Mouse (Mus musculus): Measurements from ENCODE around the gene Gabpb2. TPM values are rescaled to one million over a fixed set of nuclear protein-coding genes. Genes with fewer than 3 reads are reported as not detected.
A peak's percentile ranks its signal among the peaks of the same experiment; 100 is the strongest.
"Not testable (repeated sequence)": the region's sequence is repeated elsewhere in the genome, so short reads cannot be mapped to it uniquely, and the experiment has no call there.

Gabpb2 gene
- polyA plus RNA-seq, 1 experiment from 2014 or later: 7.9 TPM

- peaks cover 5 to 17% of the 10 kb centered on the region in 2 experiments for H3K4me1 ChIP-seq (ENCODE audit: control insufficient read depth in 2 of 2, insufficient read depth in 2 of 2, low read length in 2 of 2)
- no peak overlapping the region for H3K27ac ChIP-seq (replicated peaks in 1 of 2; ENCODE audit: control insufficient read depth in 1 of 2, insufficient read depth in 1 of 2, low read depth in 2 of 2, low read length in 2 of 2)
- H3K4me3 ChIP-seq (ENCODE audit: control insufficient read depth in 1 of 2, insufficient read depth in 1 of 2, low read depth in 1 of 2, low read length in 2 of 2): peak overlapping the region in 1 of 2 experiments; percentile 35; a peak in 1 of 4 replicates
- ATAC-seq (ENCODE audit: insufficient number of reproducible peaks, insufficient read depth, low FRiP score, low read depth): no peak
- peak overlapping the region; percentile 70 for H3K4me2 ChIP-seq (ENCODE audit: low read length)
- H3K36me3 ChIP-seq (ENCODE audit: control insufficient read depth, insufficient read depth, low read length): peaks cover 20% of the 10 kb centered on the region; the same call in 1 of the 2 replicates
- H3K9me3 ChIP-seq (ENCODE audit: control insufficient read depth, low read length): no peaks in the 10 kb centered on the region
- H3K27me3 ChIP-seq (ENCODE audit: control insufficient read depth, insufficient read depth, low read length): no peaks in the 10 kb centered on the region
- H3K9ac ChIP-seq (ENCODE audit: low read length): no peak overlapping the region
- WGBS: 74% methylated on average over 7 of the region's 7 CpGs
These were observed 82.2 kb downstream of the Gabpb2 start for GRCm38 (mm10) chr3:95135433-95136052.

GRCm38 (mm10) chr3:95135023-95135422 is 82.7 kb downstream of the Gabpb2 start:
- Histone ChIP-seq H3K27ac (replicated peaks in 1 of 2; ENCODE audit: control insufficient read depth in 1 of 2, insufficient read depth in 1 of 2, low read depth in 2 of 2, low read length in 2 of 2) (peak overlapping the region in 1 of 2 experiments; percentile 33; a peak in 1 of 4 replicates), H3K9me3 (ENCODE audit: control insufficient read depth, low read length) (no peaks in the 10 kb centered on the region), H3K4me3 (ENCODE audit: control insufficient read depth in 1 of 2, insufficient read depth in 1 of 2, low read depth in 1 of 2, low read length in 2 of 2) (peak overlapping the region; percentile 27 to 35), H3K27me3 (ENCODE audit: control insufficient read depth, insufficient read depth, low read length) (no peaks in the 10 kb centered on the region), H3K36me3 (ENCODE audit: control insufficient read depth, insufficient read depth, low read length) (peaks cover 19% of the 10 kb centered on the region), H3K9ac (ENCODE audit: low read length) (peak overlapping the region; percentile 59), H3K4me2 (ENCODE audit: low read length) (peak overlapping the region; percentile 70), H3K4me1 (ENCODE audit: control insufficient read depth in 2 of 2, insufficient read depth in 2 of 2, low read length in 2 of 2) (peaks cover 5 to 17% of the 10 kb centered on the region in 2 experiments)
- 18% methylated on average over 6 of the region's 6 CpGs for WGBS
- no peak for ATAC-seq (ENCODE audit: insufficient number of reproducible peaks, insufficient read depth, low FRiP score, low read depth)

GRCm38 (mm10) chr3:95134133-95134532 is 83.6 kb downstream of the Gabpb2 start:
- H3K27me3 ChIP-seq (ENCODE audit: control insufficient read depth, insufficient read depth, low read length); H3K27ac ChIP-seq (replicated peaks in 1 of 2; ENCODE audit: control insufficient read depth in 1 of 2, insufficient read depth in 1 of 2, low read depth in 2 of 2, low read length in 2 of 2); H3K9ac ChIP-seq (ENCODE audit: low read length); H3K9me3 ChIP-seq (ENCODE audit: control insufficient read depth, low read length): not testable (repeated sequence)
- H3K36me3 ChIP-seq (ENCODE audit: control insufficient read depth, insufficient read depth, low read length): peaks cover 28% of the 10 kb centered on the region
- H3K4me1 ChIP-seq (ENCODE audit: control insufficient read depth in 2 of 2, insufficient read depth in 2 of 2, low read length in 2 of 2): peaks cover 5 to 17% of the 10 kb centered on the region in 2 experiments
- peak; percentile 32 for ATAC-seq (ENCODE audit: insufficient number of reproducible peaks, insufficient read depth, low FRiP score, low read depth)
- WGBS: no CpG with 5 or more reads among the region's 12 CpGs
- H3K4me2 ChIP-seq (ENCODE audit: low read length): peak overlapping the region; percentile 80; the same call in 1 of the 2 replicates
- H3K4me3 ChIP-seq (ENCODE audit: control insufficient read depth in 1 of 2, insufficient read depth in 1 of 2, low read depth in 1 of 2, low read length in 2 of 2): peak overlapping the region in 1 of 2 experiments; percentile 61; a peak in 2 of 4 replicates

GRCm38 (mm10) chr3:95133680-95134101 is 84.0 kb downstream of the Gabpb2 start, which contains the start of the genes Scnm1 and Lysmd1:
TSS of gene Scnm1 (minus strand) at chr3:95134011.
TSS of gene Lysmd1 (plus strand) at chr3:95134088.
- ATAC-seq (ENCODE audit: insufficient number of reproducible peaks, insufficient read depth, low FRiP score, low read depth): peak; percentile 83
- H3K27me3 ChIP-seq (ENCODE audit: control insufficient read depth, insufficient read depth, low read length): no peaks in the 10 kb centered on the region
- H3K4me3 ChIP-seq (ENCODE audit: control insufficient read depth in 1 of 2, insufficient read depth in 1 of 2, low read depth in 1 of 2, low read length in 2 of 2): peak within 1 kb of the TSS; percentile 61 to 66
- H3K36me3 ChIP-seq (ENCODE audit: control insufficient read depth, insufficient read depth, low read length): peaks cover 32% of the 10 kb centered on the region
- no peaks in the 10 kb centered on the region for H3K9me3 ChIP-seq (ENCODE audit: control insufficient read depth, low read length)
- H3K4me2 ChIP-seq (ENCODE audit: low read length): peak within 1 kb of the TSS; percentile 80
- peak within 1 kb of the TSS; percentile 68 to 69 for H3K27ac ChIP-seq (replicated peaks in 1 of 2; ENCODE audit: control insufficient read depth in 1 of 2, insufficient read depth in 1 of 2, low read depth in 2 of 2, low read length in 2 of 2)
- peak within 1 kb of the TSS; percentile 89 for H3K9ac ChIP-seq (ENCODE audit: low read length)
- under 1% methylated on average over 20 of the region's 20 CpGs for WGBS
- peaks cover 5 to 17% of the 10 kb centered on the region in 2 experiments for H3K4me1 ChIP-seq (ENCODE audit: control insufficient read depth in 2 of 2, insufficient read depth in 2 of 2, low read length in 2 of 2)

- no peak for ATAC-seq (ENCODE audit: insufficient number of reproducible peaks, insufficient read depth, low FRiP score, low read depth)
- Histone ChIP-seq H3K9me3 (ENCODE audit: control insufficient read depth, low read length) (no peaks in the 10 kb centered on the region), H3K4me3 (ENCODE audit: control insufficient read depth in 1 of 2, insufficient read depth in 1 of 2, low read depth in 1 of 2, low read length in 2 of 2) (peak overlapping the region; percentile 61 to 66), H3K27me3 (ENCODE audit: control insufficient read depth, insufficient read depth, low read length) (no peaks in the 10 kb centered on the region), H3K36me3 (ENCODE audit: control insufficient read depth, insufficient read depth, low read length) (peaks cover 33% of the 10 kb centered on the region), H3K27ac (replicated peaks in 1 of 2; ENCODE audit: control insufficient read depth in 1 of 2, insufficient read depth in 1 of 2, low read depth in 2 of 2, low read length in 2 of 2) (peak overlapping the region; percentile 68 to 69; a peak in 3 of 4 replicates), H3K4me1 (ENCODE audit: control insufficient read depth in 2 of 2, insufficient read depth in 2 of 2, low read length in 2 of 2) (peaks cover 5 to 17% of the 10 kb centered on the region in 2 experiments), H3K9ac (ENCODE audit: low read length) (peak overlapping the region; percentile 89), H3K4me2 (ENCODE audit: low read length) (peak overlapping the region; percentile 80)
- 51% methylated on average over 11 of the region's 11 CpGs for WGBS
These were observed 84.5 kb downstream of the Gabpb2 start for GRCm38 (mm10) chr3:95133176-95133575.

GRCm38 (mm10) chr3:95132389-95132788 is 85.3 kb downstream of the Gabpb2 start:
- H3K4me1 ChIP-seq (ENCODE audit: control insufficient read depth in 2 of 2, insufficient read depth in 2 of 2, low read length in 2 of 2): peaks cover 5 to 17% of the 10 kb centered on the region in 2 experiments
- H3K27ac ChIP-seq (replicated peaks in 1 of 2; ENCODE audit: control insufficient read depth in 1 of 2, insufficient read depth in 1 of 2, low read depth in 2 of 2, low read length in 2 of 2); H3K9ac ChIP-seq (ENCODE audit: low read length); H3K4me2 ChIP-seq (ENCODE audit: low read length); H3K9me3 ChIP-seq (ENCODE audit: control insufficient read depth, low read length); H3K27me3 ChIP-seq (ENCODE audit: control insufficient read depth, insufficient read depth, low read length); H3K4me3 ChIP-seq (ENCODE audit: control insufficient read depth in 1 of 2, insufficient read depth in 1 of 2, low read depth in 1 of 2, low read length in 2 of 2); ATAC-seq (ENCODE audit: insufficient number of reproducible peaks, insufficient read depth, low FRiP score, low read depth): not testable (repeated sequence)
- H3K36me3 ChIP-seq (ENCODE audit: control insufficient read depth, insufficient read depth, low read length): peaks cover 33% of the 10 kb centered on the region
- 75% methylated on average over 2 of the region's 2 CpGs for WGBS

Data from heart, embryonic 14.5 days (tissue).